Mouse (Mus musculus): ENCODE results near the gene Cenpi.
"Not testable (repeated sequence)": the region's sequence is repeated elsewhere in the genome, so short reads cannot be mapped to it uniquely, and the experiment has no call there.

Gene Cenpi

GRCm38 (mm10) chrX:134307534-134308274 lies at the start of gene Cenpi:
TSS of gene Cenpi (plus strand) at chrX:134308084.
- DNase-seq (ENCODE audit: low spot score in 2 of 2) = peak; percentile 87 to 89

- no peak for DNase-seq (ENCODE audit: low spot score in 2 of 2)
Measured at GRCm38 (mm10) chrX:134261191-134261590, 46.7 kb upstream of the Cenpi start.

GRCm38 (mm10) chrX:134262129-134262528 lies 45.8 kb upstream of the Cenpi start:
- no peak for DNase-seq (ENCODE audit: low spot score in 2 of 2)

GRCm38 (mm10) chrX:134275715-134276114 lies 32.2 kb upstream of the Cenpi start:
- peak in 1 of 2 experiments; percentile 2 for DNase-seq (ENCODE audit: low spot score in 2 of 2)

- peak; percentile 64 to 74 for DNase-seq (ENCODE audit: low spot score in 2 of 2)
Measured at GRCm38 (mm10) chrX:134276275-134277160, 31.4 kb upstream of the Cenpi start, which contains the start of gene Trmt2b. TSS of gene Trmt2b (minus strand) at chrX:134276984.

GRCm38 (mm10) chrX:134280531-134280930 lies 27.4 kb upstream of the Cenpi start:
- no peak for DNase-seq (ENCODE audit: low spot score in 2 of 2)

DNA sequence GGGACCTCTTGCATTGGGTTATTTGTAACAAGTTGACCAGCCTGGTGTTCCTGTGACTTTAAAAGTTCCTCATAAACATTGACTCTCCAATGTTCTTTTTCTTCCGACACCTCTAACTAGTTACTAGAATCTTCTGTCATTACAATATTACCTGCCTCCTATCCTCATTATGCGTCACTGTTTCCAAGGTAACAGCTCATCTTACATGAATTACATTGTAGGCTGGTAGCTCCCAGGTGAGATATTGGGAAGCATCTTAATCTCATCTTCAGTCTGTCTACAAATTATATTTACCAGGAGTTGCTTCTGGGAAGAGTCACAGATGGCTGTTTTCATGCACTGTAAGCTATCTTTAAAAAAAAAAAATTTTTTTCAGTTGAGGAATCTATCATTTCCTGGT lies 22.8 kb upstream of the Cenpi start:
- DNase-seq (ENCODE audit: low spot score in 2 of 2) = no peak

DNA sequence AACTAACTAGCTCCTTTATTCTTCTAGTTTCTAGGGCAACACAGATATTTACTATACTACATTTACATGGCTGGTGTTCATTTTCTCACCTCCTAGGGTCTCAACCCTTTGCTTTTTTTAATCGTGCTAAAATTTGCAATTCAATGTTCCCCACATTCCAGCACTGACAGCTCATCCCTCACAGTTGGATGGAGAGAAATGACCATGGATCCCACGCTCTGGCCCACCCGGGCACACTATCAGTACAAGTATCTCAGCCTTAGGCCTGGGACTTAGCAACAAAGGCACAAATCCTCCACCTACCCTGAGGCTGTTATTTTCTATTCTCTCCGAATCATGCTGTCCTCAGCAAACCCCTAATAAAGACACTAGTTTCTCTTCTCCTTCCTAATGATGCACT lies 22.1 kb upstream of the Cenpi start:
- DNase-seq (ENCODE audit: low spot score in 2 of 2) = no peak

- no peak for DNase-seq (ENCODE audit: low spot score in 2 of 2)
Measured at GRCm38 (mm10) chrX:134287305-134287704, 20.6 kb upstream of the Cenpi start.

- no peak for DNase-seq (ENCODE audit: low spot score in 2 of 2)
Measured at GRCm38 (mm10) chrX:134296301-134296700, 11.6 kb upstream of the Cenpi start.

GRCm38 (mm10) chrX:134296737-134297136 lies 11.1 kb upstream of the Cenpi start:
- no peak for DNase-seq (ENCODE audit: low spot score in 2 of 2)

DNA sequence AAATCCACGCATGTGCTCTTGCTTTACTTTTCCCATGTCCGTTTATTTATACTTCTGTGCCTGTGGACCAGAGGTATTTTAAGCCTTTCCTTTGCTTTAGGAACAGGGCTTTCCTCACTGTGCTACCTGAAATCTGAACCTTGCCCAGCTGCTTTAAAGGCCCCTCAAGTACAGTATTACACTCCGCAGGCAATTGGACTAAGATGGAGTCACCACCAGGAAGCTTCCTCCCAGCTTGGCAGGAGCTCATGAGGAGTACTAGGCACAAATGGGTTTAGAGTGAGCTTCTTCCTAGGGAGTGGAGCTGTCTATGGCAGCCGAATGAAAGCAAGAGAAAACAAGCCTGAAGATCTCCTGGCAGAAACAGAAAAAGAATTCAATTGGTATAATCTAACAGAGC lies 10.7 kb upstream of the Cenpi start:
- DNase-seq (ENCODE audit: low spot score in 2 of 2) = no peak

DNA sequence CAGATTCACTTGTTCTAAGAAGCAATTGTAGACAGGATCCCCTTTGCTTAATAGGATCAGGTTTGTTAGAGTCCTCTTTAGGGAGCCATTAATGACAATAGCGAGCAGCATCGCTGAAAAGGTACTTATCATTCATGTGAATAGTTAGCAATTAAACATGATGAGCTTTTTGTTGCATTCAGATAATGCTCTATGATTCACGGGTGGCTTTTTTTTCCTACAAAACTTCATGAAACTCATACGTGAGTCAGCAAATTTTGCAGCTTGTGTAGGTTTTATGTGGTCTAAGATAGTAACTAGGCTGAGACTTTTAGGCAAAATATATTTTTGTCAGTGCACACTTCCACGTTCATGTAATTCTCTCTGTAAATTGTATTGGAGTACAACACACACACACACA lies 7.7 kb upstream of the Cenpi start:
- no peak for DNase-seq (ENCODE audit: low spot score in 2 of 2)

GRCm38 (mm10) chrX:134303287-134303686 lies 4.6 kb upstream of the Cenpi start:
- DNase-seq (ENCODE audit: low spot score in 2 of 2) = no peak

DNA sequence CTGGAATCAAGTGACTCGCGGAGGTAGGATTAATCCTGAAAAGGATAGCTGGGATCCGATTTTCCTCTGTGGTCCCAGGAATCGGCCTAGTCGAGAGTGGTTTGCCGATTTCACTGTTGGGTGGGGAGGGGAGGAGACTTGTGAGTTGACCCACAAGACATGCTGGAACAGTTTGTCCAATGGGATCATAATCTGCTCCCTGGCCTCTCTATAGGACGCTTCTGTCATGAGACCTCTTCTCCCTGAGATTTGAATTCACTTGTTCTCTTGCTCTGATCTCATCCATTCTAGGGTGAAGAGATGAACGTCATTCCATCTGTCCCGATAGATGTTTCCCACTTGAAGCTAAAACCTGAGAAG lies 371 bp downstream of the Cenpi start:
- no peak for DNase-seq (ENCODE audit: low spot score in 2 of 2)

GRCm38 (mm10) chrX:134311193-134311592 lies 3.3 kb downstream of the Cenpi start:
- DNase-seq (ENCODE audit: low spot score in 2 of 2) = not testable (repeated sequence)

DNA sequence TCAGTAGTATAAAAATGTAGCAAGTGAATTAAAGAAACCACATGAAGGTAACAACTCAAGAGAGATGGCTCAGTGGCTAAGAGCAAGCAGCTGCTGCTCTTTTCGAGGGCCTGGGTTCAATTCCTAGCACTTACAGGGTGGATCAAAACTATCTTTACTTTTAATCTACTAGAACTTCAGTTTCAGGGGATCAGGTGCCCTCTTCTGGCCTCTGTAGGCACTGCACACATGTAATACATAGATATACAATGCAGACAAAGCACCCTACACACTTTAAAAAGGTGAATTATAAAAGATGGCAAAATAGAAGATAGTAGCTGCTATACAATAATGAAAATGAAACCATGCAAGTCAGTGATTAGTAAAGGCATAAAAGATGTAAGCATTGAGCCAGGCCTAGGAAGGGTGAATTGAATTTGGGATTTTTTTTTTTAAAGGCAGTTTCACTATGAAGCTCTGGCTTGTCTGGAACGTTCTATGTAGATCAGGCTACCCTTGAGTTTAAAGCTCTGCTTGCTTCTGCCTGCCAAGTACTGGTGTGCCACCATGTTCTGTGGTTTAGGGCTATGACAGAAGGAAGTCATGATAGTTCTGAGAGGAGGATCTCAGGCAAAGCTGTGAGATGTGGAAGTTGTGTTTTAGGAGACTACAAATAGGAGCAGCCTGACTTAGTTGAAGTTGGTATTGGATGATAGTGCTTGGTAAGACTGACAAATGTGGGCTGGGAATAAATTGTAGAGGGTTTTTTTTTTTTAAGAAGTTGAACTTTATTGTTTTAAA lies 11.5 kb downstream of the Cenpi start:
- peak; percentile 9 to 12 for DNase-seq (ENCODE audit: low spot score in 2 of 2)

DNA sequence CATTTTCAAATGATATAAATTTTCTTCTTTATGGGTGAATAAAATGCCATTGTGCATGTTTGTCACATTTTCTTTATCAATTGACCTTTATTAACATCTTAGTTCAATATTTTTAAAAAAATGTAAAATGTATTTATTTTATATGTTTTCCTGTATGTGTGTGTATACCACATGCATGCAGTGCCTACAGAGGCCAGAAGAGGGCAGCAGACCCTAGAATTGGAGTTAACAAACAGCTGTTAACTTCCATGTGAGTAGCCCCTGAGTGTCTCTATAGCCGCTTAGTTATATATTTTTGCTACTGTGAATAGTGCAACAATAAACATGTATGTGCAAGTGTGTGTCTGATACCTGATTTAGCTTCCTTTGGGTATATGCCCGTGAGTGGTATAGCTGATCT lies 25.4 kb downstream of the Cenpi start:
- peak in 1 of 2 experiments; percentile 1 for DNase-seq (ENCODE audit: low spot score in 2 of 2)

DNA sequence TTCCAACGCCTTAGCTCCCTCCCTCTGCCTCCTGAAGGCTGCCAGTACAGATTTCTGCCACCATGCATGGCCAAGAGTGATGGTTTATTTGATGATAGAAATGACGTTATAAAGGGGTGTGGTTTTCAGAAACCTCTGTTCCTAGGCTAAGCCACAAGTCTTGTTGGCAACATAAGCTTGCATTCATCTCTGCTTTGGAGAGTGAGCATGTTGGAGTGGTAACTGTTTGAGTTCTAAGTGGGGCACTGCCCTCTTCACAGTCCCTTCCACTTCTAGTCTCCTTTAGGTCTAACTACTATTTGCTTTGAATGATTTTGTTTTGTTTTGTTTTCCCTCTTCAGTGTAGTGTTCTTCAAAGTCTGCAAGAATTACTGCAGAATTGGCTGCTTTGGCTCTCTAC lies 34.9 kb downstream of the Cenpi start:
- no peak for DNase-seq (ENCODE audit: low spot score in 2 of 2)

DNA sequence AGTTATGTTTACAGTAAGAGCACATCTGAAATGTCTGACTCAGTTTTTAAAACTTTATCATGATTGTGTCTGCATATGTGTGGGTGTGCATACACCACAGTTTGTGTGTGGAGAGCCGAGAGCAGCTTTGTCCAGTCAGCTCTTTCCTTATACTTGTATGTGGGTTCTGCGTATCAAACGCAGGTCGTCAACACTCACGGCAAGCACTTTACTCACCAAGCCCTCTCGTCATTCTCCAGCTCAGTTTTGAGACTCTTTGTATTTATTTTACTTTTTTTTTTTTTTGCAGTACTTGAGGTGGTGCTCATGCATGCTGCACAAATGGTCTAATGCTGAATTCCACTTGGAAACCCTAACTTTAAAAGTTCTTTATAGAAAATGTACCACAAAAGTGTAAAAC lies 42.3 kb downstream of the Cenpi start:
- DNase-seq (ENCODE audit: low spot score in 2 of 2) = no peak

DNA sequence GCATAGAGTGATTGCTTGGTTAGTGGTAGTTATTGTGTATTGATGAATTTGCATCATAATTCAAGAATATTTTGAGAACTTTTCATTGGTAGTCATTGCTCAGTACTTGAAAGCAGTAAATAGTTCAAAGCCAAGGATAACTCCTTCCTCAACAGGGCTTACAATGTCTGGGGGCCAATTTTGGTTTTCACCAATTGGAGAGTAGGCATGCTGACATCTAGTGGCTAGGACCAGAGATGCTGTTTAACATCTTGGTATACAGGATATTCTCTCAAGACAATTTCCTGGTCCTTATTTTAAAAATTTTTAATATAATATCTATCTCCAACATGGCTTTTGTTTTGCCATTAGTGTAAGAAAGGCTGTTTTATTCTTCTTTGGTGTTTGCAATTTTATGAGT lies 46.0 kb downstream of the Cenpi start:
- no peak for DNase-seq (ENCODE audit: low spot score in 2 of 2)

- DNase-seq (ENCODE audit: low spot score in 2 of 2) = no peak
Measured at GRCm38 (mm10) chrX:134359336-134359735, 51.5 kb downstream of the Cenpi start.
